Mouse (Mus musculus) lung, postnatal 0 days (tissue): Measurements from ENCODE around the gene Fam131c. TPM values are rescaled to one million over a fixed set of nuclear protein-coding genes. Genes with fewer than 3 reads are reported as not detected.

ENCODE experiments used
- ATAC-seq: fragments of 200-750 bp; cut with Nextera tagmentation; 2 replicates; pipeline ENCODE4 v1.8.0; 2017; ENCODE audit warnings: moderate library complexity
- DNase-seq: peaks from one replicate; pipeline ENCODE4 v3.0.0-alpha.2; 2016; ENCODE audit warnings: low spot score
- H3K27ac ChIP-seq: fragments of 300-500 bp; sonication (generic); 2 replicates; pipeline ENCODE4 v1.5.1; 2014; ENCODE audit warnings: antibody characterized with exemption, mild to moderate bottlenecking, low read length, mixed read lengths
- H3K27me3 ChIP-seq: fragments of 300-500 bp; sonication (generic); replicated peaks from 2 replicates; pipeline ENCODE4 v1.6.1; 2014; ENCODE audit warnings: low read length, mixed read lengths; ENCODE audit not compliant: insufficient read depth
- H3K36me3 ChIP-seq: fragments of 300-500 bp; sonication (generic); 2 replicates; pipeline ENCODE4 v1.6.1; 2014; ENCODE audit warnings: low read length, mixed read lengths; ENCODE audit not compliant: insufficient read depth
- H3K4me1 ChIP-seq: fragments of 300-500 bp; sonication (generic); 2 replicates; pipeline ENCODE4 v1.6.1; 2014; ENCODE audit warnings: antibody characterized with exemption, low read depth, low read length, mixed read lengths; ENCODE audit not compliant: insufficient read depth
- H3K4me2 ChIP-seq: fragments of 300-500 bp; sonication (generic); replicated peaks from 2 replicates; pipeline ENCODE4 v1.6.1; 2014; ENCODE audit warnings: low read depth, mild to moderate bottlenecking, low read length, moderate library complexity, mixed read lengths
- H3K4me3 ChIP-seq: fragments of 300-500 bp; sonication (generic); 2 replicates; pipeline ENCODE4 v1.5.1; 2014; ENCODE audit warnings: low read depth, low read length
- H3K9ac ChIP-seq: fragments of 300-500 bp; sonication (generic); replicated peaks from 2 replicates; pipeline ENCODE4 v1.6.1; 2014; ENCODE audit warnings: low read depth, mild to moderate bottlenecking
- H3K9me3 ChIP-seq: fragments of 300-500 bp; sonication (generic); 2 replicates; pipeline ENCODE4 v1.6.1; 2016; ENCODE audit warnings: low read length, mixed read lengths
- CTCF ChIP-seq: IDR thresholded peaks from 2 replicates; pipeline ENCODE4 v1.5.1; 2016; ENCODE audit warnings: antibody characterized with exemption, mild to moderate bottlenecking
- EP300 ChIP-seq: IDR thresholded peaks from 2 replicates; pipeline ENCODE4 v1.6.1; 2016; ENCODE audit warnings: antibody characterized with exemption, mild to moderate bottlenecking, control low read depth
- WGBS: fragments of 180-500 bp; shearing (Covaris S2); extraction: QIAGEN DNeasy Blood & Tissue Kit; methylation state at CpG from one replicate; pipeline ENCODE4 v1.1.7; 2014; 5-methylcytosine and 5-hydroxymethylcytosine counted together
- polyA plus RNA-seq: library from polyadenylated mRNA; unstranded; fragments of >200 nt; fragmentation: Nextera tagmentation; extraction: Ambion mirVana; gene quantifications from 2 replicates; pipeline ENCODE4 v1.2.1, GENCODE M21; 2015

Fam131c gene
- polyA plus RNA-seq, 1 experiment from 2014 or later = 0.79 TPM

GRCm38 (mm10) chr4:141351972-141352371 lies 16.0 kb upstream of the Fam131c start:
- no peak overlapping the region for H3K4me2 ChIP-seq
- TF ChIP-seq CTCF = no peak
- TF ChIP-seq EP300 = no peak
- WGBS = 50% methylated on average over 7 of the region's 7 CpGs

GRCm38 (mm10) chr4:141352986-141353385 lies 15.0 kb upstream of the Fam131c start:
- ATAC-seq (no peak), DNase-seq (no peak)
- 70% methylated on average over 5 of the region's 5 CpGs for WGBS
- Histone ChIP-seq H3K9ac (no peak overlapping the region), H3K36me3 (no peaks in the 10 kb centered on the region), H3K9me3 (peaks cover 3% of the 10 kb centered on the region; the same call in 1 of the 2 replicates), H3K4me2 (no peak overlapping the region), H3K27me3 (no peaks in the 10 kb centered on the region), H3K4me3 (no peak overlapping the region), H3K27ac (no peak overlapping the region), H3K4me1 (peaks cover 1% of the 10 kb centered on the region; the same call in 1 of the 2 replicates)
- TF ChIP-seq CTCF (no peak), EP300 (no peak)

More at GRCm38 (mm10) chr4:141351972-141352371, 16.0 kb upstream of the Fam131c start:
- Histone ChIP-seq H3K9me3 (no peaks in the 10 kb centered on the region), H3K4me1 (peaks cover 7% of the 10 kb centered on the region), H3K9ac (no peak overlapping the region), H3K4me3 (no peak overlapping the region), H3K27me3 (no peaks in the 10 kb centered on the region), H3K27ac (no peak overlapping the region), H3K36me3 (no peaks in the 10 kb centered on the region)
- DNase-seq = no peak
- no peak for ATAC-seq

- H3K27me3 ChIP-seq = no peaks in the 10 kb centered on the region
- ATAC-seq = peak; percentile 83
These were observed 14.2 kb upstream of the Fam131c start for GRCm38 (mm10) chr4:141353868-141354267.

GRCm38 (mm10) chr4:141357811-141358210 lies 10.2 kb upstream of the Fam131c start:
- no peak overlapping the region for H3K4me2 ChIP-seq
- DNase-seq = no peak
- H3K9ac ChIP-seq = no peak overlapping the region
- TF ChIP-seq EP300 = no peak
- TF ChIP-seq CTCF = no peak
- H3K27me3 ChIP-seq = no peaks in the 10 kb centered on the region
- H3K4me1 ChIP-seq = no peaks in the 10 kb centered on the region
- H3K27ac ChIP-seq = no peak overlapping the region
- no peaks in the 10 kb centered on the region for H3K36me3 ChIP-seq
- no peak for ATAC-seq
- H3K9me3 ChIP-seq = peaks cover 3% of the 10 kb centered on the region; the same call in 1 of the 2 replicates
- no peak overlapping the region for H3K4me3 ChIP-seq

More at GRCm38 (mm10) chr4:141353868-141354267, 14.2 kb upstream of the Fam131c start:
- no peaks in the 10 kb centered on the region for H3K36me3 ChIP-seq
- TF ChIP-seq EP300 (no peak), CTCF (no peak)
- no peak overlapping the region for H3K4me2 ChIP-seq
- H3K4me1 ChIP-seq = no peaks in the 10 kb centered on the region
- H3K9ac ChIP-seq = 0 out of 2 replicates have a peak overlapping the region, but pooled peaks have one; percentile 16
- H3K4me3 ChIP-seq = no peak overlapping the region
- H3K27ac ChIP-seq = peak overlapping the region; percentile 66
- WGBS = 35% methylated on average over 8 of the region's 8 CpGs
- peaks cover 3% of the 10 kb centered on the region; the same call in 1 of the 2 replicates for H3K9me3 ChIP-seq
- peak; percentile 69 for DNase-seq

GRCm38 (mm10) chr4:141359222-141359621 lies 8.8 kb upstream of the Fam131c start:
- H3K27me3 ChIP-seq = no peaks in the 10 kb centered on the region
- no peak for DNase-seq
- H3K27ac ChIP-seq = no peak overlapping the region
- no peak overlapping the region for H3K4me2 ChIP-seq
- no peak overlapping the region for H3K9ac ChIP-seq
- no peaks in the 10 kb centered on the region for H3K36me3 ChIP-seq
- no peak overlapping the region for H3K4me3 ChIP-seq
- WGBS = 81% methylated on average over 6 of the region's 6 CpGs
- TF ChIP-seq EP300 (no peak), CTCF (no peak)
- ATAC-seq = no peak
- H3K4me1 ChIP-seq = no peaks in the 10 kb centered on the region
- peaks cover 3% of the 10 kb centered on the region; the same call in 1 of the 2 replicates for H3K9me3 ChIP-seq

GRCm38 (mm10) chr4:141360846-141361245 lies 7.2 kb upstream of the Fam131c start:
- 43% methylated on average over 7 of the region's 7 CpGs for WGBS
- TF ChIP-seq CTCF (peak; percentile 70), EP300 (no peak)
- Histone ChIP-seq H3K4me3 (no peak overlapping the region), H3K9me3 (peaks cover 3% of the 10 kb centered on the region; the same call in 1 of the 2 replicates), H3K27ac (no peak overlapping the region), H3K4me2 (no peak overlapping the region), H3K36me3 (no peaks in the 10 kb centered on the region), H3K9ac (no peak overlapping the region), H3K27me3 (no peaks in the 10 kb centered on the region; the same call in 1 of the 2 replicates), H3K4me1 (no peaks in the 10 kb centered on the region)
- no peak for ATAC-seq
- peak; percentile 31 for DNase-seq
